Mouse (Mus musculus) liver, postnatal 0 days (tissue): Measurements from ENCODE around the gene Timm22. TPM values are rescaled to one million over a fixed set of nuclear protein-coding genes. Genes with fewer than 3 reads are reported as not detected.

Source experiments
- ATAC-seq: fragments of 200-750 bp; cut with Nextera tagmentation; 2 replicates; pipeline ENCODE4 v1.8.0; 2017; ENCODE audit warnings: mild to moderate bottlenecking, moderate library complexity
- DNase-seq: peaks from one replicate; pipeline ENCODE4 v3.0.0-alpha.2; 2016
- H3K27ac ChIP-seq: fragments of 300-500 bp; sonication (generic); 2 replicates; pipeline ENCODE4 v1.5.1; 2014; ENCODE audit warnings: antibody characterized with exemption, moderate library complexity, mild to moderate bottlenecking, low read depth
- H3K27me3 ChIP-seq: fragments of 300-500 bp; sonication (generic); 2 replicates; pipeline ENCODE4 v1.6.1; 2014; ENCODE audit warnings: low read length, control low read depth, mixed read lengths; ENCODE audit not compliant: insufficient read depth
- H3K36me3 ChIP-seq: fragments of 300-500 bp; sonication (generic); replicated peaks from 2 replicates; pipeline ENCODE4 v1.6.1; 2014; ENCODE audit warnings: mild to moderate bottlenecking, control low read depth, low read length, moderate library complexity, mixed read lengths; ENCODE audit not compliant: insufficient read depth
- H3K4me1 ChIP-seq: fragments of 300-500 bp; sonication (generic); 2 replicates; pipeline ENCODE4 v1.6.1; 2014; ENCODE audit warnings: antibody characterized with exemption, mild to moderate bottlenecking, control low read depth; ENCODE audit not compliant: insufficient read depth
- H3K4me2 ChIP-seq: fragments of 300-500 bp; sonication (generic); 2 replicates; pipeline ENCODE4 v1.6.1; 2014; ENCODE audit warnings: low read depth, mild to moderate bottlenecking, low read length, moderate library complexity, mixed read lengths
- H3K4me3 ChIP-seq: fragments of 300-500 bp; sonication (generic); 2 replicates; pipeline ENCODE4 v1.5.1; 2014; ENCODE audit warnings: low read depth, low read length
- H3K9ac ChIP-seq: fragments of 300-500 bp; sonication (generic); replicated peaks from 2 replicates; pipeline ENCODE4 v1.6.1; 2014; ENCODE audit warnings: mild to moderate bottlenecking, moderate library complexity
- H3K9me3 ChIP-seq: fragments of 300-500 bp; sonication (generic); 2 replicates; pipeline ENCODE4 v1.6.1; 2016; ENCODE audit warnings: mild to moderate bottlenecking, control low read depth, low read length, mixed read lengths
- CTCF ChIP-seq: sonication (generic); IDR thresholded peaks from 2 replicates; pipeline ENCODE4 v1.5.1; 2016; ENCODE audit warnings: antibody characterized with exemption, low read depth
- EP300 ChIP-seq: IDR thresholded peaks from 2 replicates; pipeline ENCODE4 v1.6.1; 2016; ENCODE audit warnings: antibody characterized with exemption, low read depth, mild to moderate bottlenecking
- WGBS: fragments of 180-500 bp; shearing (Covaris S2); extraction: QIAGEN DNeasy Blood & Tissue Kit; methylation state at CpG from one replicate; pipeline ENCODE4 v1.1.7; 2014; ENCODE audit not compliant: insufficient replicate concordance; 5-methylcytosine and 5-hydroxymethylcytosine counted together
- polyA plus RNA-seq: library from polyadenylated mRNA; unstranded; fragments of >200 nt; fragmentation: Nextera tagmentation; extraction: Ambion mirVana; gene quantifications from 2 replicates; pipeline ENCODE4 v1.2.1, GENCODE M21; 2015

Timm22 gene
- polyA plus RNA-seq, 1 experiment from 2014 or later: 38.4 TPM

GRCm38 (mm10) chr11:76376425-76376824 lies 30.3 kb upstream of the Timm22 start:
- Histone ChIP-seq H3K4me3 (no peak overlapping the region), H3K9ac (no peak overlapping the region), H3K9me3 (no peaks in the 10 kb centered on the region), H3K4me2 (no peak overlapping the region), H3K27me3 (no peaks in the 10 kb centered on the region), H3K27ac (no peak overlapping the region), H3K4me1 (peaks cover 3% of the 10 kb centered on the region; the same call in 1 of the 2 replicates), H3K36me3 (no peaks in the 10 kb centered on the region)
- DNase-seq (no peak), ATAC-seq (no peak)
- 76% methylated on average over 3 of the region's 3 CpGs for WGBS
- TF ChIP-seq CTCF: no peak

GRCm38 (mm10) chr11:76379921-76380544 lies 26.7 kb upstream of the Timm22 start:
- Histone ChIP-seq H3K9me3 (no peaks in the 10 kb centered on the region), H3K27ac (peak overlapping the region; percentile 31; the same call in 1 of the 2 replicates), H3K4me1 (peaks cover 3% of the 10 kb centered on the region; the same call in 1 of the 2 replicates), H3K4me3 (no peak overlapping the region), H3K27me3 (no peaks in the 10 kb centered on the region), H3K36me3 (no peaks in the 10 kb centered on the region), H3K9ac (no peak overlapping the region), H3K4me2 (no peak overlapping the region)
- peak; percentile 24 for DNase-seq
- TF ChIP-seq CTCF (no peak), EP300 (no peak)
- 47% methylated on average over 11 of the region's 11 CpGs for WGBS
- peak; percentile 56; the same call in 1 of the 2 replicates for ATAC-seq

- ATAC-seq: no peak
Measured at GRCm38 (mm10) chr11:76381201-76381885, 25.4 kb upstream of the Timm22 start.

GRCm38 (mm10) chr11:76382711-76383324 lies 23.9 kb upstream of the Timm22 start:
- Histone ChIP-seq H3K36me3 (no peaks in the 10 kb centered on the region), H3K27me3 (no peaks in the 10 kb centered on the region), H3K4me3 (no peak overlapping the region), H3K27ac (no peak overlapping the region), H3K9ac (no peak overlapping the region), H3K9me3 (no peaks in the 10 kb centered on the region), H3K4me2 (no peak overlapping the region), H3K4me1 (peaks cover 3% of the 10 kb centered on the region; the same call in 1 of the 2 replicates)
- no peak for ATAC-seq
- WGBS: 80% methylated on average over 13 of the region's 13 CpGs
- TF ChIP-seq CTCF (no peak), EP300 (no peak)
- DNase-seq: no peak

More at GRCm38 (mm10) chr11:76381201-76381885, 25.4 kb upstream of the Timm22 start:
- Histone ChIP-seq H3K9ac (no peak overlapping the region), H3K27ac (no peak overlapping the region), H3K4me3 (no peak overlapping the region), H3K36me3 (no peaks in the 10 kb centered on the region), H3K4me1 (peaks cover 3% of the 10 kb centered on the region; the same call in 1 of the 2 replicates), H3K9me3 (no peaks in the 10 kb centered on the region), H3K4me2 (no peak overlapping the region), H3K27me3 (no peaks in the 10 kb centered on the region)
- no peak for DNase-seq
- 82% methylated on average over 15 of the region's 15 CpGs for WGBS
- TF ChIP-seq CTCF: no peak
- TF ChIP-seq EP300: no peak

GRCm38 (mm10) chr11:76384307-76384706 lies 22.4 kb upstream of the Timm22 start:
- Histone ChIP-seq H3K4me3 (no peak overlapping the region), H3K27me3 (no peaks in the 10 kb centered on the region), H3K9me3 (no peaks in the 10 kb centered on the region), H3K4me1 (peaks cover 3% of the 10 kb centered on the region; the same call in 1 of the 2 replicates), H3K27ac (no peak overlapping the region), H3K36me3 (no peaks in the 10 kb centered on the region), H3K4me2 (no peak overlapping the region), H3K9ac (no peak overlapping the region)
- 86% methylated on average over 5 of the region's 5 CpGs for WGBS
- no peak for TF ChIP-seq CTCF
- no peak for TF ChIP-seq EP300
- DNase-seq: no peak
- ATAC-seq: no peak

GRCm38 (mm10) chr11:76385017-76385416 lies 21.7 kb upstream of the Timm22 start:
- Histone ChIP-seq H3K27ac (no peak overlapping the region), H3K4me1 (no peaks in the 10 kb centered on the region; the same call in 1 of the 2 replicates), H3K4me2 (no peak overlapping the region), H3K27me3 (no peaks in the 10 kb centered on the region), H3K9me3 (no peaks in the 10 kb centered on the region), H3K4me3 (no peak overlapping the region), H3K9ac (no peak overlapping the region), H3K36me3 (no peaks in the 10 kb centered on the region)
- DNase-seq (no peak), ATAC-seq (no peak)
- WGBS: 78% methylated on average over 4 of the region's 4 CpGs
- TF ChIP-seq EP300: no peak
- TF ChIP-seq CTCF: no peak
